In the genomic region with DNA sequence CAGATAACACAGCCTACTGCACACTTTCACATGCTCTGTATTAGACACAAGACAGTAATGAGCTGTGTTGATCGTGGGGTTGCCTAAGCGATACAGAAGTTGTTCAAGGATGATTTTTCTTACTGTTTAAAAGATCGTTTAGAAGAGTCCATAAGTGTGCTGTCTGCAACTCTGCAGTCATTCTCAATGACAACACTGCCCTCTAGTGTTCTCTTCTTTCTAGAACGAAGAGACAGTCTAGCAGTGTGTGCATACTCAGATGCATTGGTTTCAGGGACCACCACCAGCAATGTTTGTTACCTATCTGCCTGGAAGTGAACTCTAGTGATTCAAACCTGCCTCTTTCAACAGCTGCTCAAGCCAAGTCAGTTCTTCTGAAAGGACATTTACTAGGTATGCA, we compare ENCODE assay signal across 8 mouse cellular contexts.
DNase-seq lines count a peak whose midpoint lies in the region; ATAC-seq lines count a peak whose summit lies in the region.
"Had no signal": no experiment of that assay in that cellular context is flagged by ENCODE, and none has a peak within 500 bp of the region (broad histone marks: within the 10 kb centered on the region; RNA-seq: fewer than 3 reads in every experiment).

No protein-coding gene starts in this region.

- H3K4me2 ChIP-seq in intestine, embryonic 15.5 days (replicated peaks), result no peak overlapping the region
- no peak overlapping the region for H3K4me2 ChIP-seq in limb, embryonic 15.5 days
- H3K4me2 ChIP-seq: heart, embryonic 13.5 days had no signal

- no peaks in the 10 kb centered on the region for H3K27me3 ChIP-seq in intestine, embryonic 15.5 days (replicated peaks)
- H3K27me3 ChIP-seq in limb, embryonic 15.5 days, result no peaks in the 10 kb centered on the region

- peak; percentile 29 to 56 for DNase-seq in right cerebral cortex, postnatal 10 days (ENCODE audit: low spot score in 2 of 2)
- DNase-seq in right cerebral cortex, postnatal 36 days (ENCODE audit: low spot score in 2 of 2), result no peak
- peak; percentile 91 for DNase-seq in adipocyte (ENCODE audit: low spot score)
- DNase-seq in fibroblast of lung, adult 2 months (ENCODE audit: low read depth), result peak; percentile 33
- peak; percentile 81 for DNase-seq in retina, postnatal 1 day

- no peaks in the 10 kb centered on the region for H3K4me1 ChIP-seq in intestine, embryonic 15.5 days (replicated peaks)
- no peaks in the 10 kb centered on the region for H3K4me1 ChIP-seq in limb, embryonic 15.5 days
- H3K4me1 ChIP-seq: heart, embryonic 13.5 days had no signal

- H3K27ac ChIP-seq in intestine, embryonic 15.5 days, result no peak overlapping the region
- no peak overlapping the region for H3K27ac ChIP-seq in limb, embryonic 15.5 days
- H3K27ac ChIP-seq: heart, embryonic 13.5 days had no signal

- H3K4me3 ChIP-seq in intestine, embryonic 15.5 days (replicated peaks), result no peak overlapping the region
- no peak overlapping the region for H3K4me3 ChIP-seq in limb, embryonic 15.5 days
- H3K4me3 ChIP-seq: heart, embryonic 13.5 days had no signal

- WGBS in intestine, embryonic 15.5 days, result 9% methylated on average over 4 of the region's 4 CpGs
- WGBS in limb, embryonic 15.5 days, result 14% methylated on average over 4 of the region's 4 CpGs

- H3K9me3 ChIP-seq in intestine, embryonic 15.5 days, result no peaks in the 10 kb centered on the region
- H3K9me3 ChIP-seq in limb, embryonic 15.5 days, result no peaks in the 10 kb centered on the region
- H3K9me3 ChIP-seq: heart, embryonic 13.5 days had no signal

- H3K36me3 ChIP-seq in intestine, embryonic 15.5 days, result no peaks in the 10 kb centered on the region
- H3K36me3 ChIP-seq in limb, embryonic 15.5 days, result no peaks in the 10 kb centered on the region
- H3K36me3 ChIP-seq: heart, embryonic 13.5 days had no signal

- peak; percentile 56; the same call in 1 of the 2 replicates for ATAC-seq in intestine, embryonic 15.5 days
- 0 out of 2 replicates have a peak, but pooled peaks have one; percentile 78 for ATAC-seq in limb, embryonic 15.5 days (ENCODE audit: insufficient number of reproducible peaks, low FRiP score, low TSS enrichment, low read depth)

- H3K9ac ChIP-seq in intestine, embryonic 15.5 days, result no peak overlapping the region
- no peak overlapping the region for H3K9ac ChIP-seq in limb, embryonic 15.5 days
- H3K9ac ChIP-seq: heart, embryonic 13.5 days had no signal

Comparison
In these comparisons a context has a peak if more than half of its experiments do, and no peak if none do; other contexts are left out.
1. DNase-seq: peak in right cerebral cortex, postnatal 10 days (2 of 2), adipocyte (single experiment), fibroblast of lung, adult 2 months (single experiment) and retina, postnatal 1 day (single experiment); none in right cerebral cortex, postnatal 36 days (0 of 2).